Mouse (Mus musculus) kidney, adult 2 months (tissue): ENCODE results near the gene Ptges3. TPM values are rescaled to one million over a fixed set of nuclear protein-coding genes. Genes with fewer than 3 reads are reported as not detected.
"Not testable (repeated sequence)": the region's sequence is repeated elsewhere in the genome, so short reads cannot be mapped to it uniquely, and the experiment has no call there.

ENCODE experiments used
- DNase-seq: peaks from one replicate; pipeline ENCODE4 v3.0.0; 2021
- H3K27ac ChIP-seq: fragments of 200-500 bp; 2 replicates; pipeline ENCODE4 v1.5.1; 2012; ENCODE audit warnings: low read depth, low read length, control low read depth, inconsistent platforms; ENCODE audit not compliant: insufficient read depth
- H3K27me3 ChIP-seq: fragments of 200-500 bp; replicated peaks from 2 replicates; pipeline ENCODE4 v1.6.1; 2012; ENCODE audit warnings: mild to moderate bottlenecking, moderate library complexity, low read length, inconsistent platforms; ENCODE audit not compliant: control insufficient read depth, insufficient read depth
- H3K36me3 ChIP-seq: fragments of 200-500 bp; 2 replicates; pipeline ENCODE4 v1.6.1; 2012; ENCODE audit warnings: mild to moderate bottlenecking, moderate library complexity, low read length, inconsistent platforms; ENCODE audit not compliant: control insufficient read depth, insufficient read depth
- H3K4me1 ChIP-seq: fragments of 200-500 bp; 2 replicates; pipeline ENCODE4 v1.6.1; 2011; ENCODE audit warnings: low read length; ENCODE audit not compliant: control insufficient read depth, insufficient read depth
- H3K4me3 ChIP-seq: fragments of 200-500 bp; 2 replicates; pipeline ENCODE4 v1.5.1; 2011; ENCODE audit warnings: mild to moderate bottlenecking, low read depth, low read length, control low read depth; ENCODE audit not compliant: insufficient read depth
- CTCF ChIP-seq: fragments of 200-500 bp; conservative IDR thresholded peaks from 2 replicates; pipeline ENCODE4 v1.5.1; 2011; ENCODE audit warnings: low read depth, mild to moderate bottlenecking, control low read depth, low read length, moderate library complexity, mixed read lengths; ENCODE audit not compliant: insufficient read depth, insufficient read length
- POLR2A ChIP-seq: fragments of 200-500 bp; IDR thresholded peaks from one replicate; pipeline ENCODE4 v1.6.1; 2011; ENCODE audit warnings: low read depth, low read length, control low read depth
- WGBS: fragments of 180-500 bp; shearing (Covaris S2); methylation state at CpG from one replicate; pipeline ENCODE4 v1.1.7; 2018; 5-methylcytosine and 5-hydroxymethylcytosine counted together
- polyA plus RNA-seq: library from polyadenylated mRNA; depleted of rRNA; stranded (reverse); fragments of >200 nt; gene quantifications from 2 replicates; pipeline ENCODE4 v1.2.3, GENCODE M21; 2012

The Ptges3 gene
- polyA plus RNA-seq, 1 experiment, result 28.2 TPM

- no peak overlapping the region for H3K4me3 ChIP-seq
- DNase-seq, result no peak
- no peak overlapping the region for H3K27ac ChIP-seq
- 60% methylated on average over 3 of the region's 3 CpGs for WGBS
- H3K36me3 ChIP-seq, result peaks cover 8% of the 10 kb centered on the region
- H3K27me3 ChIP-seq, result no peaks in the 10 kb centered on the region
- TF ChIP-seq POLR2A (no peak), CTCF (no peak)
- peaks cover 10% of the 10 kb centered on the region; the same call in 1 of the 2 replicates for H3K4me1 ChIP-seq
Observed at GRCm38 (mm10) chr10:128043041-128043835, 15.5 kb upstream of the Ptges3 start.

GRCm38 (mm10) chr10:128048157-128048556 lies 10.6 kb upstream of the Ptges3 start:
- Histone ChIP-seq H3K4me1 (no peaks in the 10 kb centered on the region), H3K27me3 (no peaks in the 10 kb centered on the region), H3K36me3 (peaks cover 15% of the 10 kb centered on the region), H3K27ac (no peak overlapping the region), H3K4me3 (no peak overlapping the region)
- no peak for DNase-seq
- TF ChIP-seq CTCF (no peak), POLR2A (no peak)
- WGBS, result 95% methylated on average over 8 of the region's 8 CpGs

- H3K4me3 ChIP-seq, result no peak overlapping the region
- no peak overlapping the region for H3K27ac ChIP-seq
- no peak for DNase-seq
- H3K27me3 ChIP-seq, result no peaks in the 10 kb centered on the region
- H3K4me1 ChIP-seq, result no peaks in the 10 kb centered on the region
- peaks cover 13% of the 10 kb centered on the region for H3K36me3 ChIP-seq
- WGBS, result 100% methylated on average over 2 of the region's 2 CpGs
- TF ChIP-seq POLR2A, result no peak
Observed at GRCm38 (mm10) chr10:128049741-128050140, 9.0 kb upstream of the Ptges3 start.

- 89% methylated on average over 2 of the region's 2 CpGs for WGBS
- TF ChIP-seq POLR2A, result no peak
- no peak for TF ChIP-seq CTCF
Observed at GRCm38 (mm10) chr10:128050355-128050754, 8.4 kb upstream of the Ptges3 start.

GRCm38 (mm10) chr10:128051589-128051988 lies 7.2 kb upstream of the Ptges3 start:
- no peak for TF ChIP-seq CTCF
- no peak for TF ChIP-seq POLR2A

More at GRCm38 (mm10) chr10:128050355-128050754, 8.4 kb upstream of the Ptges3 start:
- Histone ChIP-seq H3K27me3 (no peaks in the 10 kb centered on the region), H3K27ac (no peak overlapping the region), H3K36me3 (peaks cover 13% of the 10 kb centered on the region), H3K4me3 (no peak overlapping the region), H3K4me1 (no peaks in the 10 kb centered on the region)
- DNase-seq, result no peak

GRCm38 (mm10) chr10:128052136-128052535 lies 6.6 kb upstream of the Ptges3 start:
- H3K27me3 ChIP-seq, H3K4me3 ChIP-seq, H3K4me1 ChIP-seq, H3K27ac ChIP-seq, H3K36me3 ChIP-seq, DNase-seq: not testable (repeated sequence)
- 100% methylated on average over 1 of the region's 2 CpGs for WGBS

More at GRCm38 (mm10) chr10:128051589-128051988, 7.2 kb upstream of the Ptges3 start:
- no peaks in the 10 kb centered on the region for H3K27me3 ChIP-seq
- H3K4me3 ChIP-seq, result no peak overlapping the region
- WGBS, result 93% methylated on average over 5 of the region's 5 CpGs
- H3K4me1 ChIP-seq, result no peaks in the 10 kb centered on the region
- no peak for DNase-seq
- no peak overlapping the region for H3K27ac ChIP-seq
- H3K36me3 ChIP-seq, result peaks cover 11% of the 10 kb centered on the region

GRCm38 (mm10) chr10:128053001-128053400 lies 5.8 kb upstream of the Ptges3 start:
- H3K36me3 ChIP-seq, result peaks cover 10% of the 10 kb centered on the region
- WGBS, result 95% methylated on average over 8 of the region's 8 CpGs
- no peak for DNase-seq
- H3K4me3 ChIP-seq, result no peak overlapping the region
- no peaks in the 10 kb centered on the region for H3K27me3 ChIP-seq
- no peak for TF ChIP-seq CTCF
- TF ChIP-seq POLR2A, result no peak
- H3K27ac ChIP-seq, result no peak overlapping the region
- H3K4me1 ChIP-seq, result peaks cover 3% of the 10 kb centered on the region; the same call in 1 of the 2 replicates
